In the genomic region with DNA sequence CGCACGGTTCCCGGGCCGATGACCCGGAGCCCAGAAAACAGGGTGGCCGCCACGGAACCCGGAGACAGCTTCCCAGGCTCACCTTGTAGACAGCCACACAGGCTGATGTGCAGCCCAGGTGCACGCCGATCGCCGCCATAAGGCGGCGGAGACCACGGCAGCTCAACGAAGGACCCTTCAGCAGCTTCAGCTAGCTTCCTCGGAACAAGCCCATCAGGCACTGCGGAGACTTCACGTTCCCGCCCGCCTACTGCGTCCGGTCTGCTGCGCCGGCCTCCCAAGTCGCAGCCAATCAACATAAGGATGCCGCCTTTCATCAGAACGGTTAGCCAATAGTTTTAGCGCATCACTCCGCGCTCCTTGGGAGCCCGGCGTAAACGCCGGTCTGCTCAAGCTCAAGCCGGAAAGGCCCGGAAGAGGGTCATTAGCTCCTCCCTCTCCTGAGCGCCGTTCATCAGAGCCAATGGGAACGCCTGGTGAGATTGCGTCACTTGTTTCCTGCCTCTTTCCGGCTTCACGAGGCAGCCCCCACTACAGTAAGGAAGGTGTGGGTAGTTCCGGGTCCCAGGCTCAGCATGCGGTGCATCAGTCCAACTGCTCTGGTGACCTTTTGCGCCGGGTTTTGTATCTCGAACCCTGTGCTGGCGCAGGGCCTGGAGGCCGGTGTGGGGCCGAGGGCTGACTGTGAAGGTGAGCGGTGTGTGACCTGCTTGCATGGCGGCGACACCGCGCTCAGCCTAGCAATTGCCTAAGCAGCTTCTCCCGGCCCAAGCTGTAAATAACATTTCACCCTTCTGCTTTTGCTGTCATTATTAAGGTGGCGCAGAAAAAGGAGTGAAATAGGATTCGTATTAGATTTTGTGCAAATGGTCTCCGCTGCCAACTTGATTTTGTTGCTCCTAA, we compare ENCODE assay signal across 8 mouse cellular contexts. TPM values are rescaled to one million over a fixed set of nuclear protein-coding genes. Genes with fewer than 3 reads are reported as not detected.
DNase-seq lines count a peak whose midpoint lies in the region; ATAC-seq and TF ChIP-seq lines count a peak whose summit lies in the region.

A gene (minus strand): TSS at position 239 of the 903 bp plus-strand sequence.
A gene (minus strand): TSS at position 263 of the 903 bp plus-strand sequence.
A gene (plus strand): TSS at position 479 of the 903 bp plus-strand sequence.

- H3K4me2 ChIP-seq in forebrain, embryonic 13.5 days: peak within 1 kb of the TSS; percentile 96
- peak within 1 kb of the TSS; percentile 82 for H3K4me2 ChIP-seq in liver, postnatal 0 days (ENCODE audit: low read depth, low read length)
- peak within 1 kb of the TSS; percentile 97 for H3K4me2 ChIP-seq in neural tube, embryonic 14.5 days (ENCODE audit: low read depth, low read length)

- WGBS in forebrain, embryonic 13.5 days: 1% methylated on average over 60 of the region's 60 CpGs
- WGBS in large intestine, adult 2 months: under 1% methylated on average over 60 of the region's 60 CpGs
- WGBS in liver, postnatal 0 days (ENCODE audit: insufficient replicate concordance): 2% methylated on average over 60 of the region's 60 CpGs
- WGBS in neural tube, embryonic 14.5 days: under 1% methylated on average over 60 of the region's 60 CpGs

- H3K27ac ChIP-seq in ES-Bruce4 (ENCODE audit: insufficient read depth, low read length): peak within 1 kb of the TSS; percentile 65
- peak within 1 kb of the TSS; percentile 78 for H3K27ac ChIP-seq in forebrain, embryonic 13.5 days
- H3K27ac ChIP-seq in liver, postnatal 0 days (ENCODE audit: low read depth): peak within 1 kb of the TSS; percentile 94
- H3K27ac ChIP-seq in neural tube, embryonic 14.5 days (ENCODE audit: low read depth, low read length): peak within 1 kb of the TSS; percentile 83

- peaks cover 29% of the 10 kb centered on the region for H3K36me3 ChIP-seq in ES-Bruce4 (ENCODE audit: control insufficient read depth, insufficient read depth, low read length, poor library complexity, severe bottlenecking)
- H3K36me3 ChIP-seq in forebrain, embryonic 13.5 days (ENCODE audit: poor library complexity, severe bottlenecking): peaks cover 28% of the 10 kb centered on the region
- H3K36me3 ChIP-seq in liver, postnatal 0 days (replicated peaks; ENCODE audit: insufficient read depth, low read length): peaks cover 27% of the 10 kb centered on the region
- peaks cover 16% of the 10 kb centered on the region; the same call in 1 of the 2 replicates for H3K36me3 ChIP-seq in neural tube, embryonic 14.5 days (ENCODE audit: control insufficient read depth, insufficient read depth, low read length)

- no peaks in the 10 kb centered on the region for H3K27me3 ChIP-seq in ES-Bruce4 (ENCODE audit: control insufficient read depth, insufficient read depth, low read length, poor library complexity, severe bottlenecking)
- no peaks in the 10 kb centered on the region for H3K27me3 ChIP-seq in forebrain, embryonic 13.5 days
- H3K27me3 ChIP-seq in liver, postnatal 0 days (ENCODE audit: insufficient read depth, low read length): no peaks in the 10 kb centered on the region
- H3K27me3 ChIP-seq in neural tube, embryonic 14.5 days (ENCODE audit: control insufficient read depth, insufficient read depth, low read length): no peaks in the 10 kb centered on the region

- H3K4me3 ChIP-seq in ES-Bruce4 (ENCODE audit: low read depth, low read length): peak within 1 kb of the TSS; percentile 85
- H3K4me3 ChIP-seq in forebrain, embryonic 13.5 days: peak within 1 kb of the TSS; percentile 86
- peak within 1 kb of the TSS; percentile 83 for H3K4me3 ChIP-seq in liver, postnatal 0 days (ENCODE audit: low read depth, low read length)
- H3K4me3 ChIP-seq in neural tube, embryonic 14.5 days (ENCODE audit: low read depth, low read length): peak within 1 kb of the TSS; percentile 77

- no peak for TF ChIP-seq CTCF in ES-Bruce4 (IDR thresholded peaks at IDR 0.05; ENCODE audit: low read depth, low read length)
- no peak for TF ChIP-seq CTCF in liver, postnatal 0 days (IDR thresholded peaks at IDR 0.05; ENCODE audit: low read depth)

- H3K9ac ChIP-seq in ES-Bruce4 (ENCODE audit: low read depth, poor library complexity, severe bottlenecking): peak within 1 kb of the TSS; percentile 85
- peak within 1 kb of the TSS; percentile 86 for H3K9ac ChIP-seq in forebrain, embryonic 13.5 days
- H3K9ac ChIP-seq in liver, postnatal 0 days (replicated peaks): peak within 1 kb of the TSS; percentile 82
- peak within 1 kb of the TSS; percentile 77 for H3K9ac ChIP-seq in neural tube, embryonic 14.5 days (replicated peaks; ENCODE audit: low read depth, low read length)

- no peaks in the 10 kb centered on the region for H3K4me1 ChIP-seq in ES-Bruce4 (ENCODE audit: control insufficient read depth, insufficient read depth, low read length)
- peaks cover 21% of the 10 kb centered on the region for H3K4me1 ChIP-seq in forebrain, embryonic 13.5 days
- peaks cover 3% of the 10 kb centered on the region for H3K4me1 ChIP-seq in liver, postnatal 0 days (ENCODE audit: insufficient read depth)
- peaks cover 10% of the 10 kb centered on the region for H3K4me1 ChIP-seq in neural tube, embryonic 14.5 days (ENCODE audit: control insufficient read depth, insufficient read depth, low read length)

- no peak for TF ChIP-seq EP300 in ES-Bruce4 (IDR thresholded peaks at IDR 0.05; ENCODE audit: insufficient read depth, low read depth, low read length)
- peak; percentile 88 for TF ChIP-seq EP300 in liver, postnatal 0 days (IDR thresholded peaks at IDR 0.05; ENCODE audit: low read depth)

- intact Hi-C loops in heart, postnatal 10 days (cut with DNase I): loop anchor here (2.0 to 5.0 kb wide), 2 partner anchors 38 to 176 kb away; a partner anchor contains a TSS

- H3K9me3 ChIP-seq in ES-Bruce4 (replicated peaks; ENCODE audit: control insufficient read depth, insufficient read depth, low read length, poor library complexity, severe bottlenecking): no peaks in the 10 kb centered on the region
- no peaks in the 10 kb centered on the region for H3K9me3 ChIP-seq in forebrain, embryonic 13.5 days (replicated peaks)
- no peaks in the 10 kb centered on the region for H3K9me3 ChIP-seq in liver, postnatal 0 days (ENCODE audit: low read length)
- H3K9me3 ChIP-seq in neural tube, embryonic 14.5 days (ENCODE audit: control insufficient read depth, low read length): no peaks in the 10 kb centered on the region

- ATAC-seq in cerebellum, adult (ENCODE audit: insufficient number of reproducible peaks, low FRiP score, low TSS enrichment): peak; percentile 98
- peak; percentile 100 for ATAC-seq in forebrain, embryonic 13.5 days
- ATAC-seq in liver, postnatal 0 days: peak; percentile 99
- ATAC-seq in neural tube, embryonic 14.5 days (ENCODE audit: low read depth): peak; percentile 100

- DNase-seq in heart, postnatal 10 days: peak; percentile 97
- DNase-seq in large intestine, adult 2 months (ENCODE audit: low read depth, low spot score): peak; percentile 96
- peak; percentile 95 for DNase-seq in liver, postnatal 0 days
- peak; percentile 92 for DNase-seq in testis, postnatal 10 days (ENCODE audit: low spot score)

- peak; percentile 81 for TF ChIP-seq POLR2A in ES-Bruce4 (IDR thresholded peaks at IDR 0.05; ENCODE audit: insufficient read depth, low read length)

RNA-seq across cellular contexts. Expression of the first gene that starts in this region (rescaled TPM):
- polyA plus RNA-seq in ES-Bruce4 (2011; ENCODE audit: insufficient read depth, insufficient read length, low read depth, missing spikeins): 4.4 and 4.7 TPM in 2 replicates
- 7.8 and 9.2 TPM in 2 replicates for polyA plus RNA-seq in forebrain, embryonic 13.5 days (2015; fragmentation: Nextera tagmentation; extraction: Ambion mirVana)
- total RNA-seq in heart, postnatal 10 days (2021): 1 to 10 TPM; 2.1 to 2.2 TPM
- 1.1 and 1.5 TPM in 2 replicates for polyA plus RNA-seq in large intestine, adult 2 months (2012; rRNA removed)
- 0.56 and 1.0 TPM in 2 replicates for polyA plus RNA-seq in liver, postnatal 0 days (2015; fragmentation: Nextera tagmentation; extraction: Ambion mirVana)
- 7.5 and 8.8 TPM in 2 replicates for polyA plus RNA-seq in neural tube, embryonic 14.5 days (2014; fragmentation: Nextera tagmentation; extraction: Ambion mirVana)

RNA-seq across cellular contexts. Expression of the second gene that starts in this region (rescaled TPM):
- polyA plus RNA-seq in ES-Bruce4 (2011; ENCODE audit: insufficient read depth, insufficient read length, low read depth, missing spikeins): 111 and 128 TPM in 2 replicates
- 93.6 and 106 TPM in 2 replicates for polyA plus RNA-seq in forebrain, embryonic 13.5 days (2015; fragmentation: Nextera tagmentation; extraction: Ambion mirVana)
- total RNA-seq in heart, postnatal 10 days (2021): 10 to 100 TPM; 33.4 to 35.3 TPM
- polyA plus RNA-seq in large intestine, adult 2 months (2012; rRNA removed): 28.7 and 31.3 TPM in 2 replicates
- polyA plus RNA-seq in liver, postnatal 0 days (2015; fragmentation: Nextera tagmentation; extraction: Ambion mirVana): 32.6 and 38.1 TPM in 2 replicates
- polyA plus RNA-seq in neural tube, embryonic 14.5 days (2014; fragmentation: Nextera tagmentation; extraction: Ambion mirVana): 63.8 and 66.5 TPM in 2 replicates

RNA-seq across cellular contexts. Expression of the third gene that starts in this region (rescaled TPM):
- 0.79 and 1.4 TPM in 2 replicates for polyA plus RNA-seq in ES-Bruce4 (2011; ENCODE audit: insufficient read depth, insufficient read length, low read depth, missing spikeins)
- 0.20 and 0.31 TPM in 2 replicates for polyA plus RNA-seq in forebrain, embryonic 13.5 days (2015; fragmentation: Nextera tagmentation; extraction: Ambion mirVana)
- total RNA-seq in heart, postnatal 10 days (2021): 1 to 10 TPM; 6.7 to 9.9 TPM
- polyA plus RNA-seq in large intestine, adult 2 months (2012; rRNA removed): 0.29 and 0.36 TPM in 2 replicates
- 0.12 and 0.40 TPM in 2 replicates for polyA plus RNA-seq in liver, postnatal 0 days (2015; fragmentation: Nextera tagmentation; extraction: Ambion mirVana)
- polyA plus RNA-seq in neural tube, embryonic 14.5 days (2014; fragmentation: Nextera tagmentation; extraction: Ambion mirVana): 0.11 and 0.12 TPM in 2 replicates

Comparison
In these comparisons a context has a peak if more than half of its experiments do, and no peak if none do; other contexts are left out.
1. Peak in every context shown above with its lines: DNase-seq, ATAC-seq, H3K4me3 ChIP-seq and H3K27ac ChIP-seq.